Mouse (Mus musculus): ENCODE results near the gene Plekha5. TPM values are rescaled to one million over a fixed set of nuclear protein-coding genes. Genes with fewer than 3 reads are reported as not detected.

The Plekha5 gene
- polyA plus RNA-seq, 1 experiment, result 28.7 TPM

DNA sequence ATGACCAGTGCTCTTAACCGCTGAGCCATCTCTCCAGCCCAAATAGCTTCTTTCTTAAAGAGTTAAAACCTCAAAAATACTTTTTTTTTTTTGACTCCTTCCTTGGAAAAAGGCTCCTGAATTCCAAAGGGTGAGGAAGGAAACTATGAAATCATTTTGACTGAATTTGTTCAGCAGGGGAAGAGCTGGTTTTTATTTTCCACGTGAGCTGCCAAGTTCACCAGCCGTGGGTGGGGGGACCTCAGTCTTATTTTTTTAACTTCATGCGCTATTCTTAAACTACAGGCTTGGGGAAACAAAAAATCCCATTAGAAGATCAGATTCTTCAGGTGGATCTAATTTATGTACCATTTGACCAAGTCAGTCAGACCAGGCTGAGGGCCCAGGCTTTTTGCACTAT lies 187.4 kb downstream of the Plekha5 start:
- DNase-seq (ENCODE audit: low read depth), result no peak

DNA sequence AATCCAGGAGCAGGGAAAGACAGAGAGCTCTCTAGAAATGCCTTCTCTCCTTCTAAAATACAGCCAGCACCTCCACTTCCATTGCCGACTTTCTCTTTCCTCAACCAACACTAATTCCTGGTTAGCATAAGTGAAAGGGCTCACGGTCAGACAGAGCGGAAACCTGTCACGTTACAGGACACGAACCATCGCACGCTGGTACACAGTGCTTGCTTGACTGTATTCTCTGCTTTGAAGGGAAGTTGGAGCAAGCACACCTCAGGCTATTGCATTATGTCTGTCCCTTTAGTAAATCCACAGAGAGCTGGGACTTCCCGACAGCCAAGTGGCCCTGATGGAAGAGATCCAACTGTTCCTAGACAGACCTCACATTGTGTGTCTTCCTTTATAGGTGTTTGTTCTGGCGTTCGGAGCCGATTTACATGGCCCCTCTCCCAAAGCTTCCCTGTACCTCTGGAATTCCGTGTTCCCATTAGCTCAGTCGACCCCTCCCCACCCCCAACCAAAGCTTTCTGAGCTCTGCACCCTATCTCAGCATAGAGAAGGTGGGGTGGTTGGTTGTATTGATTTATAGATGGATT lies 188.1 kb downstream of the Plekha5 start:
- no peak for DNase-seq (ENCODE audit: low read depth)

DNA sequence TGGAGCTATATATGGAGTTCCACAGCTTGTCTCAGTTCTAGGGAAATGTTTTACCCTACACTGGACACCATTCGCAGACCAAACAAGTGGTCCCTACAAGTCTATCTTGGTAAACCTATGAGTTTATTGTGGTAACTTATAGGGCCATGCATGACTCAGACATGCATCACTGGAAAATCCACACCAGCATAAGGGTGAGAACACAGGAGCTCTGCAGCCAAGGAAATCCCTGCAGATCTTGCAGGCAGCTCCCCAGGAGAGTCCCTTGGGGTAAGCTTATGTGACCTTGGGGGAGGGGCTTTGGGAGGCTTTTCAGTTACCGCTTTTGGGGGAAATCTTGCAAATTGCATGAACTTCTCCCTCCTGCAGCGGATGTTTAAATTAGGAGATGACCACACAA lies 190.0 kb downstream of the Plekha5 start:
- DNase-seq (ENCODE audit: low read depth), result no peak

DNA sequence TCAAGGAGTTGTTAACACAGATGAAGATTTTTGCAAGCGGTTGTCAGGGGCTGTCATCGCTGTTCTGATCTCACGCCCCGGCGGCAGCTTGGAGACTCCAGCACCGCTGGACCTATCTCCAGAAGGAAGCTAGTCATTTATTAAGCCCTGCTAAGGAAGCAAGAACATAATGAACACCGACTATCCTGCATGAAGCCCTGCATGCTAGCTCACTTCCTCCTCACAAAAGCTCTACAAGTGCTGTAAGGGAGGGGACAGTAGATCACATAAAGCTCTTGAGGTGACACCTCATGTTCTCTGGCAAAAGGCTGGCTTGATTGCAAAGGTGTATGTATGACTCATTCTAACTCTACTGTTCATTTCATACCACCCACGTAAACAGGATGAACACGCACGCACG lies 190.9 kb downstream of the Plekha5 start:
- DNase-seq (ENCODE audit: low read depth), result no peak

DNA sequence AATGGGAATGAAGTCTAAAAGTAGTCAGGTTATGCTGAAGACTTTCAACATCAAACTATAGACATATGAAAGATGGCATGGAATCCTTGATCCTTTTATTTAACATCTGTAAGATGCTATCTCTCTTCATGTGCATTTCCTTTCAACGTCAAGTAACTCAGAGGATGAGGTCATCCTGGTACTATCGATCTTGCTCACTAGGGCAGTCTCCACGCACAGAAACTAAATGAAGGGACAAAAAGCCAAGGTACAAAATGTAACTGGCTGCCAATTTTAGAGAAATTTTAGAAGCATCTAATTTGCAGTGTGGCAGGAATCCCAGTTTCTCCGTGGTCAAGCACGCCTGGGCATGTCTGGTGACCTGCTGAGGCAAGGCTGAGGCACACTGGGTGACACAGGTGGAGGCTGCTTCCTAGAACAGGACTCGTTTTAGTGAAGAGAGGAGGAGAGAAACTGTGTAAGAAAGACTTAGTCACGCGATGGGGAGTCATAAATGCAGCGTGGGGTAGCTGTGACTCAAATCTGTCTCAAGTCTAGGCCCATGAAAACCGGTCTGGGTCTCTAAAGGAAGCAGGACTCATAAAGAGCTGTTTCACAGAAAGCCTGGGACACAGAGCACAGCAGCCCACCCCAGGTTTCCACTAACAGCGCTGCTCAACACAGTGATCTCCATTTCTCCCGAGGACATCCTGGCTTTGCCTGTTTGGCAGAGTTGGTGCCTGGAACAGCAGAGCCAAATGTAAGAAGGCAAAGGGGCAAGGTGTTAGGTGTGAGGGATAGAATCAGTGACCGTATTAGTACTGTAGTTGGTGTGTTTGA lies 196.9 kb downstream of the Plekha5 start:
- no peak for DNase-seq (ENCODE audit: low read depth)

DNA sequence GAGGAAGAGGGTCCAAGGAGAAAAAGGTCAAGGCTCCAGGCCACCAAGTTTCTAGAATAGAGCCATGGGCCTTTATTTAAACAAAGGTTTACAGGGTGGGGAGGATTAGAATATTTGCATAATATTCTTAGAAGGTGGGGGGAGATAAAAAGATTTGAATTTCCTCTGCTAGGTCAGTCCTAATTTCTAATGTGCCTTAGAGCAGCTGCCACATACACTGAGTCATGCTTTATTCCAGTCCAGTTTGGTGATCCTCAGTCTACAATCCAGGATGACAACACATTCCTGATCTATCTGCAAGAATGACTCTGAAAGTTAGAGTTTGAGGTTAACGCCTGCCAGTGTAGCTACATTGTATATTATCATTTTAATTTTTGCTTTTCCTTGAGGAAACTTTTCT lies 197.8 kb downstream of the Plekha5 start:
- no peak for DNase-seq (ENCODE audit: low read depth)

DNA sequence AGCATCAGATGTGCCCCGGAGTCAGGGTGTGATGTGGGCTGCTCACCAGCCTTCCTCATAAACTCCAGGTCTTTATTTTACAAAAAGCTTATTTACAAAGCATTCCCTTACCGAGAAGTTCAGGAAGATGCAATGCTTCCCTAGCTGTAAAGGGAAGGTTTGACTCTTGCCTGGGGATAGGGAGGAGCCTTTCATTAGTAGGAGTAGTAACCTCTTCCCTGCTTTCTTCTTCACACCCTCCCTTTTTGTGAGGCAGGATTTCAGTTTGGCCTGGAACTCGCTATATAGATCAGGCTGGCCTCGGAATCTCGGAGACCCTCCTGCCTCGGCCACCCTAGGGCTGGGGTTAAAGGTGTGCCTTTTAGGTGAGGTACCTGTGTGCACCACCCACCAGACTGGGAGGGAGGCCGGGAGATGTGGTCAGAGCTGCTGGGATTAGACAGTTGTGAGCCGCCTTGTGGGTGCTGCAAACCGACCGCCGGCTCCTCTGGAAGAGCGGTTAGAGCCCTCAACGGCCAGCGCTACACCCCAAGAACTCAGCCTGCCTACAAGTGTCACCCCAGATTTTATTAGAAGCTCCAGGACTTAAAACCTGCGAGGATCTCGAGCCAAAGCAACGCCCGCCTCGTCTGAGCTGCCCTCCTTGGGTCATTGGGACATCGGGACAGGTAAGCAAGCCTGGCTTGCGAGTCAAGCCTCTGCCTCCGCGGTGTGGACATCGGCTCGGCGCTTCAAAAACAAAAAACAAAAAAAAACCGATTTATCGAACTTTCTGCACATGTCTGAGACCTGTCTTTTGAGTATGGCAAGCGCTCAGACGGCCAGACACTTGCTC lies 198.8 kb downstream of the Plekha5 start, which contains the start of gene Aebp2:
Gene Aebp2, plus strand, starts transcription at position 273 of the 835 bp plus-strand sequence.
- no peak for DNase-seq (ENCODE audit: low read depth)

DNA sequence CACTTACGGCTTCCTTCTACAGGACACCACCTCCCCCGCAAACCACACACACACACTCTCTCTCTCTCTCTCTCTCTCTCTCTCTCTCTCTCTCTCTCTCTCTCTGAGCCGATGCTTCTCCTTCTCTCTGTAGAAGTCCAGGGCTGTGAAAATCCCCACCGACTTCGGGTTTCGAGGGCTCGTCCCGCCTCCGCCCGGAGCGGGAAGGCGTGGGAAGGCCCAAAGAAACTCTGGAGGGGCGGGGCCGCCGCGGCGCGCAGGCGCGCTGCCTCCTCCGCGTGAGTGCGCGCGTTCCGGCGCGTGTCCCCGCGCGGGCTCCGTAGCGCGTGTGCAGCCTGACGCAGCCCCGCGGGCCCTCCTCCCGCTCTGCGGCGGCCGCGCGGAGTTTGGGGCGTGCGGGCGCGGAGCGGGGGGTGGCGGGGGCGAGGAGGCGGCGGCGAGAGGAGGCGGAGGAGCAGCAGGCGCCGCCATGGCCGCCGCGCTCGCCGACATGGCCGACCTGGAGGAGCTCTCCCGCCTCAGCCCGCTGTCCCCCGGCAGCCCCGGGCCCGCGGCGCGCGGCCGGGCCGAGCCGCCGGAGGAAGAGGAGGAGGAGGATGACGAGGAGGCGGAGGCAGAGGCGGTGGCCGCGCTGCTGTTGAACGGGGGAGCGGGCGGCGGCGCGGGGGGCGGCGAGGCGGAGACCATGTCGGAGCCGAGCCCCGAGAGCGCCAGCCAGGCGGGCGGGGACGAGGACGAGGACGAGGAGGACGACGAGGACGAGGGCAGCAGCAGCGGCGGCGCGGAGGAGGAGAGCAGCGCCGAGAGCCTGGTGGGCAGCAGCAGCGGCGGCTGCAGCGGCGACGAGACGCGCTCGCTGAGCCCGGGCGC lies 199.6 kb downstream of the Plekha5 start:
- no peak for DNase-seq (ENCODE audit: low read depth)

DNA sequence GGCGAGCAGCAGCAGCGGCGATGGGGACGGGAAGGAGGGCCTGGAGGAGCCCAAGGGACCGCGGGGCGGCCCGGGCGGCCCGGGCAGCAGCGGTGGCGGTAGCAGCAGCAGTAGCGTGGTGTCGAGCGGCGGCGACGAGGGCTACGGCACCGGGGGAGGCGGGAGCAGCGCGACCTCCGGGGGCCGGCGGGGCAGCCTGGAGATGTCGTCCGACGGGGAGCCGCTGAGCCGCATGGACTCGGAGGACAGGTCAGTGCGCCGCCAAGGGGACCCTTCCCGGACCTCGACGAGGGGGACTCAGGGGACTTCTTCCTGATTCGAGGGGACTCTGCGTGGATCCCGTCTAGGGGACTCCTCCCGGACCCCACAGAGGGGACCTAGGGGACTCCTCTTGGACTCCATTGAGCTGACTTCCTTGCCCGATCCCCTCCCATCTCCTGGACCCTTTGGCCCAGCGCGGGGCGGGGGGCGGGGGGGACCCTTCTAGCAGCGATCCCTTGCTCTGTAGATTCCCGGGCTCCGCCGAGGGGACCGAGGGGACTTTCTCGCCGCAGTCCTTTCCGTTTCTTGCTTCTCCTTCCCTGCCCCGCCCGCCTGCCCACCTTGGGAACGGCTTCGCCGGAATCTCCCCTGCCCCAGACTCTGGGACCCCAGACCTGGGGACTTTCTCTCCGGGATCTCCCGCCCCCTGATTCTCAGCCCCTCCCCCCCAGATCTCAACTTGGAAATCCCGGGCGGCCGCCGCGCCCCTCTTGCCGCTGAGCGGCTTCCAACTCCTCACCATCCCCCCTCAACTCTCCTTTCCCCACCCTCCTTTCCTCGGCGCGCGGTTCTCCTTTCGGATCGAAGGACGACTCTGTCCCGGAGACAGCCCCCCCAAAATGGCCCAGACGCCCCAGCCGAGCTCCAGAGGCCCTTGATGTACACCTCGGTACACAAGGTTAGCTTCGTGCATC lies 200.5 kb downstream of the Plekha5 start:
- no peak for DNase-seq (ENCODE audit: low read depth)

DNA sequence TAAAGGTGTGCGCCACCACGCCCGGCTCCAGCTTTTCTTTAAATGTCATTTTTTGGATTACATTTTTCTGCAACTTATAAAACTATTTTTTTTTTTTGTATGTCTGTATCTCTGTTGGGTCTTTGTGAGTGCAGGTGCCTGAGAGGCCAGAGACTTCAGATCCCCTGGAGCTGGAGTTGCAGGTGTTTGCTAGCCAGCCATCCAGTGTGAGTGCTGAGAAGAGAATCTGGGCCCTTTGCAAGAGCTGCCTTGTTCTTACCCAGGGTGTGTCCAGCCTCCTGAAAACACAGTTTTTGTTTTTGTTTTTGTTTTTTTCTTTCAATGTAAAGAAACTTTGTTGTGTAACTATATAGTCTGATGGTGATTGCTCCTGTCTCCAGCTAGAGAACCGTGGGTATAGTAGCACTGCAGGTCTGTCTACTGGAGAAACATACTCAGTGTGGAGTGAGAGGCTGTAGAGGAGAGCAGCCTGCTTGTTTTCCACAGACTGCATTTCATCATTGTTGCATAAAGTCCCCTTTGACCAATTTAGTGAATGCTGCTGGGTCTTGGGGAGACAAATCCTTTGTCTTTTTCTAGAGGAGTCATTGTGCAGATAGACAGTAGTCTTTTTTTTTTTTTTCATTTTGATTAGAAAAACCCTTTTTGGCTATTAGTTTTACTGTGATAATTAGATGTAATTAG lies 205.5 kb downstream of the Plekha5 start:
- no peak for DNase-seq (ENCODE audit: low read depth)

DNA sequence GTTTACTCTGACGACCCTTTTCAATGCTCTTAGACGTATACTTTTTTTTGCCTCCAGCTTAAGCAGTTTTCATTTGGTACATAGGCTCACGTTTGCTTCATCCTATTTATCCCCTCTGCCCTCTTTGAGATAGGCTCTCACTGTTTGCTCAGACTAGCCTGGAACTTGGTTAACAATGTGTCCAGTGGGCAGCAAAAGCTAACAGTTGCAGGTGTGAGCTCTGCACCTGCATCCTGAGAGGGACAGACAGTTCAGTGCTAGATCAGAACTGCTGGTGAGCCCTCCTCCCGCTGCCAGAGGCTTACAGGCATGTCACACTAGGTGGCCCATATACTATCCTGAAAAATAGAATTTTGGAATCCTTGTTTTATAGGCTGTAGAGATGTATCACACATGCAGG lies 206.5 kb downstream of the Plekha5 start:
- DNase-seq (ENCODE audit: low read depth), result no peak

DNA sequence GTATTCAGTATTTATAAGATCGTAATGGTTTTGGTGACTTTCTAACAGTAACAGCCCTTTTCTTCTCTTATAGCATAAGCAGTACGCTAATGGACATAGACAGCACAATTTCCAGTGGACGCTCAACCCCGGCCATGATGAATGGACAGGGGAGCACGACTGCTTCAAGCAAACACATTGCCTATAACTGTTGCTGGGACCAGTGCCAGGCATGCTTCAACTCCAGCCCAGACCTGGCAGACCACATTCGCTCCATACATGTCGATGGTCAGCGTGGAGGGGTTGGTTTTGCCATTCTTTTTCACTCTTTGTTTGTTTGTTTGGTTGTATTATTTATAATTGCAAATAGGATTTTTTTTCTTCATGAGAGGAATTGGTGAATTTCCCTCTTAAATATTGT lies 209.8 kb downstream of the Plekha5 start:
- no peak for DNase-seq (ENCODE audit: low read depth)

DNA sequence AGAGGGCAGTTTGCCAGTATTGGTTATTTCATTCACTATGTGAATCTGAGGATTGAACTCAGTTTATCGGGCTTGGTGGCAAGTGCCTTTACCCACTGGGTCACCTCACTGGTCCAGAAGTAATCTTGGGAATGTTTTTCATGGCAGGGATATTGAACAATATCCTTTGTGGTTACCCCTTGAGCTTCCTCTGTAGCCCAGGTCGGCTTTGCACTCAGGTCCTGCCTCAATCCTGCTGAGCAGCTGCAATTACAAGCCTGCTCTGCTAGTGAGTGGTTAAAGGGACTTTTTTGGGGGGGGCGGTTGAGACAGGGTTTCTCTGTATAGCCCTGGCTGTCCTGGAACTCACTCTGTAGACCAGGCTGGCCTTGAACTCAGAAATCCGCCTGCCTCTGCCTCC lies 212.4 kb downstream of the Plekha5 start:
- no peak for DNase-seq (ENCODE audit: low read depth)

DNA sequence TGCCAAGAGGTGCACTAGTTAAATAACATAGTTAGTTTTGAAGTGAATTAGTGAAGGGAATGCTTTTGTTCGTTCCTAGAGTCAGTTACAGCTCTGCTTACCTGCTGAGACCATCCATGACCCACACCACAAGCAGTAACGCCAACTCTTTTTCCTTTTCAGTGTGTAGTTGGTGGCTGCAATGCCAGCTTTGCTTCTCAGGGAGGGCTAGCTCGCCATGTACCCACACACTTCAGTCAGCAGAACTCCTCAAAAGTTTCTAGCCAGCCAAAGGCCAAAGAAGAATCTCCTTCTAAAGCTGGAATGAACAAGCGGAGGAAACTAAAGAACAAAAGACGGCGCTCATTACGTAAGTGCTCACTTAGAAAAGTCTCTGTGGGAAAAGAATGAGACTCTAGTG lies 218.2 kb downstream of the Plekha5 start:
- DNase-seq (ENCODE audit: low read depth), result no peak

DNA sequence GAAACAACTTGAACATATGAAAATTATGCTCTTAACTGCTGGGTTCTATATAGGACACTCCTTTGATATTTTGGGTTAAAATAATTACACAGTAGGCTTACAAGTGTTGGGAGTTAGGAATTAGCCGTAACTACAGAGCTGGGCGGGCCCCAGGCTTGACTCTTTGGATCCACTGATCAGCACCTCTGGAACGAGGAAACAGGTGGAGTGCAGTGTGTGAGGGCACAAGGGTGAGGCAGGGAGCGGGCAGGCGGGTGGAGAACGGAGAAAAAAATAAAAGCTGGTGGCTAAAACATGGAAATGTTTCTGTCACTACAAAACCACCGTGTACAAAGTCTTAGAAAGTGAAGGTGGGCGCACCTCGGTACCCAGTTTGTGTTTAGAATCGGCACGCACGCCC lies 218.8 kb downstream of the Plekha5 start:
- no peak for DNase-seq (ENCODE audit: low read depth)

DNA sequence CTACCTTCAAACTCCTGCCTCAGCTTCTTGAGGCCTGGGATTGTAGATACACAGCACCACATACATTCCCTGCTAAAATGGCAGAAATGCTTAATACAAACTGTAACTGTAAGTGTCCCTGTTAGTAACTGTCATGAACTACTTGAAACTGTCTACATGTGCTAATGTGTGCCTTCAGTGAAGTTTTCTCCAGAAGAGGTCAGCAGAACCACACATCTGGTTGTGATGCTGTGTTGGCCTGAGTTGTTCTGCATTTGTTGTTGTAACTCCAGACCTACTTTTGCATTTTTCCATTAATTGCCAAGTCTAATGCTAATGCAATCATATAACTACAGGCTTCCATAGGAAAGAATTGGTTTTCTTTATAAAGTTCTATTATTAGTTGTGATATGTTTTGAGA lies 222.1 kb downstream of the Plekha5 start:
- DNase-seq (ENCODE audit: low read depth), result no peak
